Mouse (Mus musculus) forebrain, embryonic 16.5 days (tissue): ENCODE data around the gene Bcap31. TPM values are rescaled to one million over a fixed set of nuclear protein-coding genes. Genes with fewer than 3 reads are reported as not detected.

ENCODE experiments used
- ATAC-seq: fragments of 200-750 bp; cut with Nextera tagmentation; 2 replicates; pipeline ENCODE4 v1.8.0; 2017; ENCODE audit warnings: mild to moderate bottlenecking, moderate library complexity
- H3K27ac ChIP-seq: fragments of 300-500 bp; sonication (generic); 2 replicates; pipeline ENCODE4 v1.5.1; 2014; ENCODE audit warnings: low read length, control low read depth
- H3K27me3 ChIP-seq: fragments of 300-500 bp; sonication (generic); replicated peaks from 2 replicates; pipeline ENCODE4 v1.6.1; 2014; ENCODE audit warnings: low read length; ENCODE audit not compliant: control insufficient read depth, insufficient read depth
- H3K36me3 ChIP-seq: fragments of 300-500 bp; sonication (generic); 2 replicates; pipeline ENCODE4 v1.6.1; 2014; ENCODE audit not compliant: control insufficient read depth, insufficient read depth
- H3K4me1 ChIP-seq: fragments of 300-500 bp; sonication (generic); replicated peaks from 2 replicates; pipeline ENCODE4 v1.6.1; 2014; ENCODE audit warnings: low read length; ENCODE audit not compliant: control insufficient read depth, insufficient read depth
- H3K4me2 ChIP-seq: fragments of 300-500 bp; sonication (generic); 2 replicates; pipeline ENCODE4 v1.6.1; 2014; ENCODE audit warnings: mild to moderate bottlenecking, low read length, control low read depth
- H3K4me3 ChIP-seq: fragments of 300-500 bp; sonication (generic); replicated peaks from 2 replicates; pipeline ENCODE4 v1.5.1; 2014; ENCODE audit warnings: mild to moderate bottlenecking, low read length, control low read depth
- H3K9ac ChIP-seq: fragments of 300-500 bp; sonication (generic); replicated peaks from 2 replicates; pipeline ENCODE4 v1.6.1; 2014; ENCODE audit warnings: low read depth, low read length, control low read depth
- H3K9me3 ChIP-seq: fragments of 300-500 bp; sonication (generic); 2 replicates; pipeline ENCODE4 v1.6.1; 2016; ENCODE audit warnings: low read length; ENCODE audit not compliant: control insufficient read depth
- WGBS: fragments of 180-500 bp; shearing (Covaris S2); extraction: QIAGEN DNeasy Blood & Tissue Kit; methylation state at CpG from one replicate; pipeline ENCODE4 v1.1.7; 2014; 5-methylcytosine and 5-hydroxymethylcytosine counted together
- polyA plus RNA-seq: library from polyadenylated mRNA; unstranded; fragments of >200 nt; fragmentation: Nextera tagmentation; extraction: Ambion mirVana; gene quantifications from 2 replicates; pipeline ENCODE4 v1.2.1, GENCODE M21; 2015

The Bcap31 gene
- polyA plus RNA-seq, 1 experiment from 2014 or later, result 109 TPM

DNA sequence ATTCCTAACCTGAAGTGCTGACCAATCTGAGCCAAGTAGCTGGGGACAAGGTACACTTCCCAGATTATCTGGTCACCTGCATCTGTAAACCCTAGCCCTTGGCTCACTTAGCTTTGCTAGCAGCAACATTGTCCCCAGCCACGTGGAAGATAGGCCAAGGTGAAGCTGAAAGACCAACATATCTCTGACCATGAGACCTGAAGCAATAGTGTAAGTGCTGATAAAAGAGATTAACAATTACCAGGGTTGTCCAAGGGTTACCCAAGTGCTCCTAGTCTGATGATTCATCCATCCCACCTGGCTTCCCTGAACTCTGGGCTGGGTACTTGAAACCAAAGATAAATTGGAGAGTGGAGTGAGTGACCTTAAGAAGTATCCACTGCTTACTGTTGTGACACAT, 14.9 kb upstream of the Bcap31 start:
- Histone ChIP-seq H3K27ac (no peak overlapping the region), H3K9me3 (no peaks in the 10 kb centered on the region), H3K4me1 (no peaks in the 10 kb centered on the region), H3K4me3 (no peak overlapping the region), H3K36me3 (no peaks in the 10 kb centered on the region), H3K27me3 (no peaks in the 10 kb centered on the region), H3K9ac (no peak overlapping the region), H3K4me2 (no peak overlapping the region)
- no peak for ATAC-seq
- 47% methylated on average over 1 of the region's 1 CpGs for WGBS

GRCm38 (mm10) chrX:73718686-73719362, 2.8 kb upstream of the Bcap31 start:
- 34% methylated on average over 5 of the region's 5 CpGs for WGBS
- no peak for ATAC-seq
- no peak overlapping the region for H3K9ac ChIP-seq
- H3K4me1 ChIP-seq, result peaks cover 27% of the 10 kb centered on the region
- no peaks in the 10 kb centered on the region for H3K36me3 ChIP-seq
- H3K27ac ChIP-seq, result no peak overlapping the region
- H3K27me3 ChIP-seq, result no peaks in the 10 kb centered on the region
- no peak overlapping the region for H3K4me3 ChIP-seq
- no peaks in the 10 kb centered on the region for H3K9me3 ChIP-seq
- H3K4me2 ChIP-seq, result no peak overlapping the region; the same call in 1 of the 2 replicates

DNA sequence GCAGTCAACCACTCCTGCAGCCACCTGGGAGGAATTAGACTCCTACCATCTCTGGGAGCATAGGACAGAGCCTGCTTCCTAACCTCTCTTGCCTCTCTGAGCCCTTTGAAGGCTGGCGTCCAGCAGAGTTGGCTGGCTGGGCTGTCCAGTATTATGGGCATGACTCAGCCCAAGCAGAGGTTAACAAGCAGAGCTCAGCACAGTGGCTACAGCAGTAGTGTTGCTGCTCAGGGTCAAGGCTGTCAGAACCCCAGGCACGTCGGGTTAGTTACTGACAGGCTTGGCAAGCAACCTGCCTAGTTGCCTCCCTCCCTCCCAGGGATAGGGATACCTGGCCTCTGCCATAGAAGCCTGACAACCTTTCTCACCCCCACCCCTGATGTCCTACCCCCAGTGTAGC, 2.3 kb upstream of the Bcap31 start:
- H3K4me1 ChIP-seq, result peaks cover 27% of the 10 kb centered on the region
- WGBS, result 45% methylated on average over 3 of the region's 3 CpGs
- no peak overlapping the region for H3K27ac ChIP-seq
- ATAC-seq, result no peak
- H3K36me3 ChIP-seq, result no peaks in the 10 kb centered on the region
- H3K27me3 ChIP-seq, result no peaks in the 10 kb centered on the region
- H3K9me3 ChIP-seq, result no peaks in the 10 kb centered on the region
- no peak overlapping the region for H3K4me3 ChIP-seq
- H3K4me2 ChIP-seq, result no peak overlapping the region
- no peak overlapping the region for H3K9ac ChIP-seq

- Histone ChIP-seq H3K4me2 (peak overlapping the region; percentile 53), H3K4me1 (peaks cover 27% of the 10 kb centered on the region), H3K36me3 (no peaks in the 10 kb centered on the region), H3K27ac (no peak overlapping the region), H3K27me3 (no peaks in the 10 kb centered on the region), H3K9me3 (no peaks in the 10 kb centered on the region), H3K4me3 (no peak overlapping the region; the same call in 1 of the 2 replicates), H3K9ac (no peak overlapping the region)
- ATAC-seq, result no peak
- 63% methylated on average over 11 of the region's 11 CpGs for WGBS
Measured at GRCm38 (mm10) chrX:73717667-73718066, 1.7 kb upstream of the Bcap31 start.

DNA sequence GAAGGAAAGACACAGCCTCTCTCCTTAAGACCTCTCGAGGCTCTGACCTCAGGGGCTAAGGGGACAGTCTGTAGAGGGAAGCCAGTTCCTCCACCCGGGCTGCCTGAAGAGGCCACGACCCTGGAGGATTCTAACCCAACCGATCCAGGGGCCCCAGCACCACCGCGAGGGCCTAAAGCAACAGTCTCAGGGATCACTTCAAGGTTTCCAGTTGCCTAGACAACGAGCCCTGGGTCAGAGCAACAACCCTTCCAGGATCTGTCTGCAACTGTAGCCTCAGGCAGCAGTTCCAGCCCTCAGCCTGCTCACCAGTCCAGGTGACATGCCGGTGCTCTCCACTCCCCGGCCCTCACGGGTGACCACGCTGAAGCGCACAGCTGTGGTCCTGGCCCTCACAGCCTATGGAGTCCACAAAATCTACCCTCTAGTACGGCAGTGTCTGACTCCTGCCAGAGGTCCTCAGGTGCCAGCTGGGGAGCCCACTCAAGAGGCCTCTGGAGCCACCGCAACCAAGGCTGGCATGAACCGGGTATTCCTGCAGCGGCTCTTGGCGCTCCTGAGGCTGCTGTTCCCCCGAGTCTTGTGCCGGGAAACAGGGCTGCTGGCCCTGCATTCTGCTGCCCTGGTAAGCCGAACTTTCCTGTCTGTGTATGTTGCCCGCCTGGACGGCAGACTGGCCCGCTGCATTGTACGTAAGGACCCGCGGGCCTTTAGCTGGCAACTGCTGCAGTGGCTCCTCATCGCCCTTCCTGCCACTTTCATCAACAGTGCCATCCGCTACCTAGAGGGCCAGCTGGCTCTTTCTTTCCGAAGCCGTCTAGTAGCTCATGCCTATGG, 952 bp upstream of the Bcap31 start:
- peak overlapping the region; percentile 58 for H3K9ac ChIP-seq
- no peak; the same call in 1 of the 2 replicates for ATAC-seq
- H3K4me3 ChIP-seq, result peak overlapping the region; percentile 58
- WGBS, result 34% methylated on average over 30 of the region's 30 CpGs
- peak overlapping the region; percentile 76 for H3K27ac ChIP-seq
- H3K9me3 ChIP-seq, result no peaks in the 10 kb centered on the region
- H3K36me3 ChIP-seq, result no peaks in the 10 kb centered on the region
- no peaks in the 10 kb centered on the region for H3K27me3 ChIP-seq
- peaks cover 27% of the 10 kb centered on the region for H3K4me1 ChIP-seq
- H3K4me2 ChIP-seq, result peak overlapping the region; percentile 53

DNA sequence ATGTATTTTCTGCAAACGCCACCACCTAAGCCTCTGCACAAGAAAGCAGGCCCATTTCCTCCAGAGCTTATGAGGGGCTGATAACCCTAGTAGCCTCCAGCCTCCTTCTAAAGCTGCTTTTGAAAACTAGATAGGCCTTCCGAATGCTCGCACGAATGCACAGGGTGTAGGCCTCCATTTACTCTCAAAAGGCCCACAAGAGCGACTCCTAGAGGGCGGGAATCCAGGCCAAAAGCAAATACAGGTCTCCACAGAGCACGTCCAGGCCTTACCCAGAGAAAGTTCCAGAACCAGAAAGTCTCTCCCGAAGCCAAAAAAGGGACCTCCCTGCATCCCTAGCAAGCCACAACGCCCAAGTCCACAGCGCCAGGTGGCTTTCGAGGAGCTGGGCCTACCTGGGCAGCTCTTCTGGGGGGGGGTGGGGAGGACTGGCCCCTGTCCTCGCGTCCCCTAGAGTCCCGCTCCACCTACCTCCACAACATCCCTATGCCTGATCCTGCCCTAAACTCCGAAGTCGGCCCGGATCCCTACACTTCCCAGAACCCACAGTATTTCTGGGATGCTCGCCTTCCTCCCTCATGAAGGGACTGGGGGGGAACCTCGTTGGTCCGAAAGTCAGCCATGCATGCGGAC, 383 bp downstream of the Bcap31 start:
- Histone ChIP-seq H3K4me1 (peaks cover 27% of the 10 kb centered on the region), H3K36me3 (peaks cover 3% of the 10 kb centered on the region; the same call in 1 of the 2 replicates), H3K9ac (peak overlapping the region; percentile 58), H3K4me2 (peak overlapping the region; percentile 53), H3K4me3 (peak overlapping the region; percentile 58), H3K9me3 (no peaks in the 10 kb centered on the region), H3K27me3 (no peaks in the 10 kb centered on the region), H3K27ac (0 out of 2 replicates have a peak overlapping the region, but pooled peaks have one; percentile 23)
- WGBS, result 28% methylated on average over 21 of the region's 21 CpGs
- no peak; the same call in 1 of the 2 replicates for ATAC-seq

DNA sequence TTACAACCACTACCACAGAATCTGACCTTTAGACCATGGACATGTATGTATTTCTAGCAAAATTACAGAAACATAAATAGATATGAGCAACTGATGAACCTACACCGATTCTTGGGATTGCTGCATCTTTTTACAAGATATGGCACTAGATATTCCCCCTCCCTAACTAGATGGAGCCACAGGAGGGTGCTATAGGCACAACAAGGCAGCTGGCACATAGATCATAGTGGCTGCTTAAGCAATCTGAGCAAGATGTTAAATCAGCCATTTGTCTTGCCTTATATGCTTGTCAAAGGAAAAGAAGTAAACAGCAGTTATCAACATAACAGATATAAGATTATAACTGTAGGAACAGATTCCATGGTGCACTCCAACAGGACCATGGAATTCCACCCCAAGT, 15.5 kb downstream of the Bcap31 start:
- Histone ChIP-seq H3K27ac (no peak overlapping the region), H3K27me3 (no peaks in the 10 kb centered on the region), H3K4me1 (no peaks in the 10 kb centered on the region), H3K36me3 (no peaks in the 10 kb centered on the region; the same call in 1 of the 2 replicates), H3K4me2 (no peak overlapping the region), H3K9me3 (no peaks in the 10 kb centered on the region), H3K9ac (no peak overlapping the region), H3K4me3 (no peak overlapping the region)
- WGBS, result 77% methylated on average over 1 of the region's 1 CpGs
- no peak for ATAC-seq

DNA sequence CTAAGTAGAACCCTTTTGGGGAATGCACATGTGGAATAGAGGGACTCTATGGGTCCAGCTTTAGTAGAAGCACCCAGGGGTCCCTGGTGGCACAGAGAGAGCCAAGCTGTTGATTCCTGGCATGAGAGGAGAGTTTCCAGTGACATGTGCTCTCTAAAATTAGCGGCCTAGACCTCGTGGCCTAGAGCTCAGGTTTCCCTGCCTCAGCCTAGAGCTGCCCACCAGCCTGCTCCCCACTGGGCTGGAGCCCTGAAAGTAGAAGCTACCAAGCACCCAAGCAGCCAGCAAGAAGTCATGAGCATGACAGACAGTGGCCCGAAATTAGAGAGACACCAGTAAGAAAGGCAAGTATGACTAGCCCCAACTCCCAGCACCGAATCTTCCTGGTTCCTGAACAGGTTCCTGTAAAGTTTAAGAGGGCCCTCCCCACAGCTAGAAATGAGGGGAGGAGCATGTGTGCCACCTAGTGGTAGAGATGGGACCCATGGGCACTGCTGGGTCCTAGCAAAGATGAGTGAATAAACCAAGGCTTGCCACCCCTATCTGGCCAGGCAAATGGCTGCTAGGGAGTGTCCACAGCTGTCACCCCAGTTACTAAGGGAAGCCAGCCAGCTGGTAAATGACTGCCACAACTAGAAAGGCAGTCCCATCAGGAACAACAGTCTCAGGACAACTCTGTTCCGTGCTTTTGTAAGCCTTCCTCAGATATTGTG, 24.9 kb downstream of the Bcap31 start:
- 79% methylated on average over 5 of the region's 5 CpGs for WGBS
- Histone ChIP-seq H3K9ac (no peak overlapping the region), H3K9me3 (no peaks in the 10 kb centered on the region), H3K27me3 (no peaks in the 10 kb centered on the region), H3K27ac (no peak overlapping the region), H3K4me3 (no peak overlapping the region), H3K36me3 (peaks cover 3% of the 10 kb centered on the region; the same call in 1 of the 2 replicates), H3K4me1 (no peaks in the 10 kb centered on the region), H3K4me2 (no peak overlapping the region)
- ATAC-seq, result 0 out of 2 replicates have a peak, but pooled peaks have one; percentile 52
